Mouse (Mus musculus): Measurements from ENCODE around the gene Psg22.

GRCm38 (mm10) chr7:18728391-18728790 lies 10.5 kb downstream of the Psg22 start:
- TF ChIP-seq CTCF (IDR thresholded peaks at IDR 0.05; ENCODE audit: low read depth) (no peak), EP300 (IDR thresholded peaks at IDR 0.05; ENCODE audit: low read depth) (no peak)

Data from liver, postnatal 0 days (tissue).